Mouse (Mus musculus) layer of hippocampus, postnatal 36 days (tissue): ENCODE measurements around the gene B4galnt1. TPM values are rescaled to one million over a fixed set of nuclear protein-coding genes. Genes with fewer than 3 reads are reported as not detected.
"Not testable (repeated sequence)": the region's sequence is repeated elsewhere in the genome, so short reads cannot be mapped to it uniquely, and the experiment has no call there.

Experiments used
- DNase-seq, 2 experiments: peaks; one replicate each; pipeline ENCODE4 v3.0.0; 2022
- total RNA-seq, 2 experiments: library from RNA; stranded (reverse); gene quantifications; 2 replicates each; pipeline ENCODE4 v1.2.3; 2021

Gene B4galnt1
- total RNA-seq, 2 experiments from 2014 or later = 115 to 123 TPM

DNA sequence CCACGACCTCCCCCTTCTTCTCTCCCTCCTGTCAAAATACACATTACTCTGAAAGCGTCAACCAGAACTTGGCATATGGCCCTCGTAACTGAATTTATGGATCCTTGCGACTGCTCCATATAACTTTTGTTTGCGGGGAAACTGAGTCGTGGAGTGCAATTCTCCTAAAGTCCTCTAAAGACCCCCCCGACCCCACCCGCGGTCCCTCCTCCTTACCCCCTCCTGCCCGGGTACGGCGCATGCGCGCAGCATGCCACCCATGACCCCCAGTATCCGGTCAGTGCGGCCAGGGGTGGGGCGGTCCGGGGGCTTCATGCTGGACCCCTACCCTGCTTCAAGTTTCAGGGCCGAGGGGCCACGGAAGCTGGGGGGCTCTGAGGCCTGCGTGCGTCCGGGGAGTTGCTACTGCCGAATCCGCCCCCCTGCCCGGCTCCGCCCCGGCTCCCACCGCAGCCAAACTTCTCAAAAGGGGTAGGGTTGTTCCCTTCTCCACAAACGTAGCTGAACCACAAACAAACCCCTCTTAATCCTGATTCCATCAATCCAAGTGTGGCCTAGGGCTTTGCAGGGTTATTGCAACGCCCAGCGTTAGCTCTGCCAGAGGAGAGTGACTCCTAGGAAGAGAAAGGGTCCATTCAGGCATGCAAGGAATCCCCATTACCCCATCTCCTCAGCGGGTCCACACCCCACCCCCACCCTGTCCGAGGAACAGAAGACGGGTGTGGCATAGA, 24.8 kb downstream of the B4galnt1 start, which contains the start of gene Arhgef25:
TSS of gene Arhgef25 (minus strand) at position 433 of the 731 bp plus-strand sequence.
- DNase-seq = no peak

DNA sequence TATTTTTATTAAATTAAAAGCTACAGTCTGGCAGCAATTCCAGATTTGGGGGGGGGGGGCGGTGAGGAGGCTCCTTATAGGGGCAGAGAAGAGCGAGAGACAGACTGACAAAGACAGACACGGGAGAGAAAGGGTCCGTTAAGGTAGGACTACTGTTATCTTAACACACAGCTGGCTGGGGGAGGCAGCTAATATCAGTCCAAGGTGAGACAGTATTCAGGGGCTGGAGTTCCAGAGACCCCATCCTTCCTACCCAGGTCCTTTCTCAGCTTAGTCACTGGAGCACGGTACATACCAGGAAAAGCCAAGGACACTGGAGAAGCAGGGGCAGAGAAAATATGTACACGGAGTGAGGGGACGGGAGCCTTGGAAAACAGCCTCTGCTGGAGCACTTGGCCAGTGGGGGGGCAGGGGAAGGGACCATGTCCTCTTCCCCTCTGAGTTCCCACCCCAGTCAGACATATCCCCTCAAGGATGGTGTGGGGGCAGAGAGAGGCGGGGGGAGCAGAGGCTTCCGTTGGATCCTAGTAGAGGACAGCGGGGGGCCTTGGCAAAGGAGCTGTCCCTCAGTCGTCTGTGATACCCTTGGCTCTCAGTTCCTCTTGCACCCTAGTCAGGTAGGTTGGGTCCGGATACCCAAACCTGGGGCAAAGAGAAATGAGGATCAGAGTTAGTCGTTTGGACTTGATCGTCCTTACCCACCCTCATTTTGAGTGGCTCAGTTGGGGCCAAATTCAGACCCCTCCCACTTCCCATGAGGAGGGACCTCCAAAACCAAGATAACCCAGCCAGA, 25.6 kb downstream of the B4galnt1 start:
- DNase-seq = no peak

- no peak for DNase-seq
Observed at GRCm38 (mm10) chr10:127191191-127192056, 26.4 kb downstream of the B4galnt1 start.

DNA sequence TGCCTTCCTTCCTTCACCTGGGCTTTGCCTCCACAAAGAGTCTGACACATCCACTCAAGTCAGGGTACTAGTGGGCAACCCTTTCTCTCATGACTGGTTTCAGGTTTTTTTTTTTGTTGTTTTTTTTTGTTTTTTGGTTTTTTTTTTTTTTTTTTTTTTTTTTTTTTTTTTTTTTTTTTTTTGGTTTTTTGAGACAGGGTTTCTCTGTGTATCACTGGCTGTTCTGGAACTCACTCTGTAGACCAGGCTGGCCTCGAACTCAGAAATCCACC, 27.0 kb downstream of the B4galnt1 start:
- DNase-seq = not testable (repeated sequence)

- no peak for DNase-seq
Observed at GRCm38 (mm10) chr10:127193011-127193410, 28.0 kb downstream of the B4galnt1 start.

DNA sequence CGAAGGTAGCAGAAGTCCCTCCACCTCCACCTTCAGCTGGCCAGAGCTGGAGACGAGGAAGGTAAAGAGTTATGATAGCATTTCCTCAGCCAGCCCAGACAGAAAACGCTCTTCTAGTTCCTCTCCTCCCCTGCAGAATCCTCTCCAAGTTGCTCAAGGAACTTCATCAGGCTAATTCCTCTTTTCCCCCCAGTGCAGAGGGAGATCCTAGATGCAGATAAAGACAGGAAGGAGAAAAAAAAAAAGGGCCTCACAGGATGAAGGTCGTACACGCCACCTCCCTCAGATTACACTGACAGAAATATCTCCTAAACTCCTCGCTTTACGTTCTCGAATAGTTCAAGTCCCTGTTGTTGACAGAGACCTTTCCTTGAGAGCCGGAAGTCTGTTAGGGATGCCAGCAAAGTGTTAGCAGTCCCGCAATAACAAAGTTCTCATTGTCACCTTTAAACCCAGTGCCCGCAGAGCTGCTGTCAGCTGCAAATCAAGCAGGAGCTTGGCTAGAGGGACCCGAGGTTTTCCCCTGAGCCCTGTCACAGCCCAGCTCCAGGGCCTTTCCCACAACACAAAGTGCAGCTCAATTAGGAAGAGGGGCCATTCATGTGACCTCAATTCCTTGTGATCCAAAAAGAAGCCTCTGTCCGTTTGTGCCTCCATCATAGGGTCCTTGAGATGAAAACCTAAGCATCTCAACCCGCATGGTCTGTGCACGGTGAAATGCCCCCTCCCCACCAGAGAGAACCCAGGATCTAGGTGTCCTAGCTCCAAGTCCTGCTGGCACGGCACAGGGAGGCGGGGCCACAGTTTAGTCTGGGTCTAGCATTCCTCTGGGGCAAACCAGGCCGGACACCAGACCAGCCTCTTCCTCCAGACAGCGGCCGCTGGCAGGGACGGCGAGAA, 29.7 kb downstream of the B4galnt1 start:
- DNase-seq = peak in 1 of 2 experiments; percentile 55

DNA sequence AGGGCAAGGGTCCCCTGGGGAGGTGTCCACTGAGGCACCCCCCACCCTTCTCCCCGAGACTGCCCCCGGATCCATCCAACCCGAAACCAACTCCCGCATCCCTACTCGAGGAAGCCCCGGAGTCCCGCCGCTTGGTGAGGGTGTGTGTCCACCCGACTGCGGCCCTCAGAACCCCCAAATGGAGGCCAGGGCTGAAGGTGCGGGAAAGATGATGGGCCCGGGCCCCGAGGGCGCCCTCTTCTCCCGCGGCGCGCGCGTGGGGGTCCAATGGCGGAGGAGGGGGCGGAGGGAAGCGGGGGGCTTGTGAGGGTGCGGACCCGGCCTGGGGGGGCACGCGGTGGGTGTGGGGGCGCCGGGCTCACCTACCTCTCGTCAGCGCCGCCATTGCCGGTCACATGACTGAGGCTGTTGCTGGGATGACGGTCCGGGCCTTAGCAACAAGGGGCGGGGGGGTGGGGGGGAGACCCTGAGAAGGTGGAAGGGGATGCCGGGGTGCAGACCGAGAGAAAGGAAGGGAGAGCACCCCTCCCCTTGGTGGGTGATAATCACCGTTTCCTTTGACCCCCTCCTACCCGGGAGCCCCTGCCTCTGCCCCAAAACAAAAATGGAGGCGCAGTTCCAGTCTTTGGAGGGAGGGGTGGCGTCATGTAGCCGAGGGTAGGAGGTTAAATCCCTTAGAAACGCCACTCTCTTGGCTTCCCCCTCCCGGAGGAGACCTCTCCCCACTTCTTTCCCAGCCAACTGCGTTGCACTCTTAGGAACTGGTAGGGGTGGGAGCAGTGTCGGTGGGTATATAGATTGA, 30.5 kb downstream of the B4galnt1 start, which contains the start of gene Dtx3:
TSS of gene Dtx3 (minus strand) at position 401 of the 802 bp plus-strand sequence.
- DNase-seq = no peak

- peak in 1 of 2 experiments; percentile 65 for DNase-seq
Observed at GRCm38 (mm10) chr10:127196392-127196791, 31.4 kb downstream of the B4galnt1 start.

GRCm38 (mm10) chr10:127197104-127197503, 32.1 kb downstream of the B4galnt1 start:
- DNase-seq = no peak

DNA sequence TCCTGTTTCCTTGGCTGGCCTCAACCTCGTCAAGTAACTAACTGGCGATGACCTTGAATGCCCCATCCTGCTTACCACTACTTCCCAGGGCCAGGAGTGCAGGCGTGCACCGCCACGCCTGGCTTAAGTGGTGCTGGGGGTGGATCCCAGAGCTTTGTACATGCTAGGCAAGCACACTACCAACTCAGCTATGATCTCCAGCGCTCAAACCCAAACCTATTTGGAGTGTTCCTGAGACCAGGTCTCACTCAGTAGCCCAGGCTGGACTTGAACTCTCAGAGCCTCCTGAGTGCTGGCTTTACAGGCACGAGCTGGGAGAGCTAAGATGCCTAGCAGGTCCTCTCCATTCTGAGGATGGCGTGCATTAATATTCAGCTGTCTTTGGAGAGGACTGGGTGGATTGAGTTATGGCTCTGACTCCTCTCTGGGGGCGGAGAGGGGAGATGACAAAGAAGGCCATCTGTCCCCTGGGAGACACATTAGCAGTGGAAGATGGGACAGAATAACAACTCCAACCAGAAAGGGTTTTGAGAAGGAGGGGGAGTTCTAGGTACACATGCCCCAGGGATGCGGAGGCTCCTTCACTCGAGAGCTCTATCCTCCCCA, 32.6 kb downstream of the B4galnt1 start:
- no peak for DNase-seq

DNA sequence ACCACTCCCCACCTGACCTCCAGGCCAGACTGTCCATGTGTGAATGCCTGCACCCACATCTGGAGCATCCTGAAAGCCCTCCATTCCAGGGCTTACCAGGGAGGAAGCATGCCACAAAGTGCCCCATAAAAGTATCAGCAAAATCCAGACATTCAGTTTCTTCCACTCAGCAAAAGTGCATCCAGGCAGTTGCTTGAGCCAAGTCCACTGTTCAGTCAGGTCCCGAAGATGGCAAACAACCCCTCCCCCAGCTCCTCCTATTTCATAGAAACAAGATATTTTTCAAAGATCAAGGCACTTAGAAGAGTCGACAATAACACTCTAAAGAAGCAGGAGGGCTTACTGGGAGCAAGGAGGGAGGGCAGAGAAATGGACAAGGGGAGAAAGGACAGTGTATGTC, 33.5 kb downstream of the B4galnt1 start:
- DNase-seq = no peak

DNA sequence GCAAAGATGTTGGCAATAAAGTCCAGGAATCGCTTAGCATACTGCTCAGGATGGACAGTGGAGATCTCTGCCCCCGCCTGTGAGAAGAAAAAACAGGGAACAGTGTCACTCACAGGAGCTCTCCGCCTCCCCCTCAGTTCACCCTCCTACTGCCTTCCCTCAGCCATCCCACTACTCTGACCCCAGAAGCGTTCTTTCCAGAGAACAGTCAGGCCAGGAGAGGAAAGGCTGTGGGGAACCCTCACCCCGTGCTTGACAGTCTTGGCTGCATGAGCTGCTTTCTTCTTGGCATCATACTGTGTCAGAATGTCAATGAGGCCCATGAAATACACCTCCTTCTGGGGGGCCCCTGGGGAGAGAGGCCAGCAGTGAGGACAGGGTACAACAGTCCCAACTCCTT, 34.0 kb downstream of the B4galnt1 start:
- no peak for DNase-seq

DNA sequence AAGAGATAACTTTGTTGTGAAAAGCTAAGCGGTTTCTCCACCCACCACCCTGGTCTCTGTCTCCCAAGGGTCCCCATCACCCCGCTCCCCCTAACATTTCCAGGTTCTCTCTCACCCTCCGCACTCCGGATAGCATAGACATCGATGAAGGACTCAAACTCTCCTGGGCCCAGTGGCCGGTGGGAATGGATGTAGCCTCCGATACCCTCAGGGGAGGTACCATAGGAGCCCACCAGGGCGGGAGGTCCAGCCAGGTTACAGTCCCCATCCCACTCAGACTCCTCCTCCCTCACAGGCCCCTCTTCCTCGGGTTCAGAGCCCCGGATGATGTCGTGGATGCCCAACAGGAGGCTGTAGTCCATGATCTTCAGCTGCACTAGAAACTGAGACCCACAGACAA, 34.4 kb downstream of the B4galnt1 start:
- no peak for DNase-seq

- DNase-seq = no peak
Observed at GRCm38 (mm10) chr10:127200279-127200678, 35.3 kb downstream of the B4galnt1 start.

- no peak for DNase-seq
Observed at GRCm38 (mm10) chr10:127203106-127203505, 38.1 kb downstream of the B4galnt1 start.

DNA sequence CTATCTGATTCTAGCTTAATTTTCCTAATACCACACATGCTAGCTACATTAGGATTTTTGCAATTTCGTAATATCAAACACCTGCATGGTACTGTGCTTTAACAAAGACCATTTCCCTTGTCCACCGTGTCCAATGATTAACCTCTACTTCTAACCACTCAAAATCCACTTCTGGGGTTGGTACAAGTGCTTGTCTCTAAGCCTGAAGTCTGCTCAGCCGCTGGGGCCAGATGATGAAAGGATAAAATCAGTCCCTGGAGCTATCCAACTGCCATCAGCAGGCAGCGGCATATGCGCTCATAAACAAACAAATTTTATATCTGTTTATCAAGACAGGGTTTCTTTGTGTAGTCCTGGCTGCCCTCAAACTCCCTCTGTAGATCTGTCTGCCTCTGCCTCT, 39.6 kb downstream of the B4galnt1 start:
- no peak for DNase-seq

DNA sequence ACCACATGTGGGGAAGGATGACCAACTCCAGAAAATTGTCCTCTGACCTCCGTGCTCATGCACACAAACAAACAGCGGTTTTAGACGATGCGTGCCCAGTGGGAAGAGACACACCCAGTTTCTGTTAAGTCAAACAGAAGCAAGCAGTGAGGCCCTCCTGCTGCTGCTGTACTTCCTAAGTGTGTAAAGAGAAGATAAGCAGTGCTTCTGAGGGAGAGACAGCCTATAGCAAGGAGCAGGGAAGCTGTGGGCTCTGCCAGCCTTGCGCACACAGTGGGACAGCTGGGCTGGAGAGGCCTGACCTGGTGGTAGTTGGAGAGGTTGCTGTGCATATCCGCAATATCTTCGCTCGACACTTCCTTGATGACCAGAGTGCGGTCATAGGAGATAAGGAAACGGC, 40.3 kb downstream of the B4galnt1 start:
- DNase-seq = no peak

- no peak for DNase-seq
Observed at GRCm38 (mm10) chr10:127208921-127209320, 43.9 kb downstream of the B4galnt1 start.

GRCm38 (mm10) chr10:127209928-127210570, 45.0 kb downstream of the B4galnt1 start:
- no peak for DNase-seq

DNA sequence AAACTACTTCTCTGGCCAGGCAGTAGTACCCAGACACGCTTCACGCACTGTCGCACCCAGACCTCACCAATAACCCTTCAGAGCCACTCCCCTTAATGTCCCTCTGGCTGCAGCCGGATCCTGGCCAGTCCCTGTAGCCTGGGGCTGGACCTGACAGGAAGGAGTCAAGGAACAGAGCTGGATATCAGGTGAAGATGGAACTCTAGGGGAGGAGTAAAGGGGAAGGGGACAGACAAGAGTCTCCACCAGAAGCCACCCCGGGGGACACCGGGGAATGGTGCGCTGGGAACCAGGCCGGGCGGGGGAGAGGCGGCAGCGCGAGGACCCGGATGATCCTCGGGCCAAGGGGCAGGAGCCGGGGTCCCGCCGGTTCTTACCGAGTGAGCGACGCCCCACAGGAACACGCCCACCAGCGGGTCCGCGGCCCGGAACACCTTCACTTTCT, 46.0 kb downstream of the B4galnt1 start:
- no peak for DNase-seq
